Mouse (Mus musculus): ENCODE results near the gene Nlrp3. TPM values are rescaled to one million over a fixed set of nuclear protein-coding genes. Genes with fewer than 3 reads are reported as not detected.

Nlrp3 gene
- polyA plus RNA-seq (2014; fragmentation: Nextera tagmentation; extraction: Ambion mirVana) = 0.35 TPM in 1 of 2 replicates, not detected in the other

- WGBS = 51% methylated on average over 3 of the region's 3 CpGs
- Histone ChIP-seq H3K9ac (replicated peaks; ENCODE audit: low read length) (no peak within 1 kb of the TSS; the same call in 1 of the 2 replicates), H3K36me3 (ENCODE audit: control insufficient read depth, insufficient read depth, low read length) (no peaks in the 10 kb centered on the region), H3K27ac (replicated peaks; ENCODE audit: low read depth, low read length) (no peak within 1 kb of the TSS), H3K4me2 (ENCODE audit: low read length) (no peak within 1 kb of the TSS), H3K9me3 (ENCODE audit: control insufficient read depth, low read length) (no peaks in the 10 kb centered on the region), H3K4me1 (ENCODE audit: control insufficient read depth, insufficient read depth, low read length) (0 out of 2 replicates have a peak, but pooled peaks cover 4% of the 10 kb centered on the region), H3K27me3 (ENCODE audit: control insufficient read depth, insufficient read depth, low read length) (no peaks in the 10 kb centered on the region), H3K4me3 (replicated peaks; ENCODE audit: low read depth, low read length) (no peak within 1 kb of the TSS)
- no peak for DNase-seq
- ATAC-seq (ENCODE audit: low FRiP score, low TSS enrichment) = no peak
Measured at GRCm38 (mm10) chr11:59541324-59541723, at the start of gene Nlrp3. TSS of gene Nlrp3 (plus strand) at chr11:59541568.

GRCm38 (mm10) chr11:59496672-59497310, 44.6 kb upstream of the Nlrp3 start:
- no peak for DNase-seq
- no peaks in the 10 kb centered on the region for H3K4me1 ChIP-seq (ENCODE audit: control insufficient read depth, insufficient read depth, low read length)
- H3K27ac ChIP-seq (replicated peaks; ENCODE audit: low read depth, low read length) = no peak overlapping the region
- H3K36me3 ChIP-seq (ENCODE audit: control insufficient read depth, insufficient read depth, low read length) = peaks cover 95% of the 10 kb centered on the region
- no peak overlapping the region for H3K4me3 ChIP-seq (replicated peaks; ENCODE audit: low read depth, low read length)
- ATAC-seq (ENCODE audit: low FRiP score, low TSS enrichment) = no peak
- 86% methylated on average over 6 of the region's 6 CpGs for WGBS
- H3K9me3 ChIP-seq (ENCODE audit: control insufficient read depth, low read length) = no peaks in the 10 kb centered on the region
- no peak overlapping the region for H3K9ac ChIP-seq (replicated peaks; ENCODE audit: low read length)
- no peak overlapping the region for H3K4me2 ChIP-seq (ENCODE audit: low read length)
- H3K27me3 ChIP-seq (ENCODE audit: control insufficient read depth, insufficient read depth, low read length) = no peaks in the 10 kb centered on the region

GRCm38 (mm10) chr11:59497747-59498146, 43.6 kb upstream of the Nlrp3 start:
- ATAC-seq (ENCODE audit: low FRiP score, low TSS enrichment) = no peak

GRCm38 (mm10) chr11:59501978-59502700, 39.2 kb upstream of the Nlrp3 start:
- Histone ChIP-seq H3K36me3 (ENCODE audit: control insufficient read depth, insufficient read depth, low read length) (peaks cover 72% of the 10 kb centered on the region), H3K27me3 (ENCODE audit: control insufficient read depth, insufficient read depth, low read length) (no peaks in the 10 kb centered on the region), H3K27ac (replicated peaks; ENCODE audit: low read depth, low read length) (no peak overlapping the region), H3K4me2 (ENCODE audit: low read length) (no peak overlapping the region), H3K9me3 (ENCODE audit: control insufficient read depth, low read length) (no peaks in the 10 kb centered on the region), H3K4me3 (replicated peaks; ENCODE audit: low read depth, low read length) (no peak overlapping the region), H3K4me1 (ENCODE audit: control insufficient read depth, insufficient read depth, low read length) (peaks cover 4% of the 10 kb centered on the region), H3K9ac (replicated peaks; ENCODE audit: low read length) (no peak overlapping the region)
- 95% methylated on average over 5 of the region's 5 CpGs for WGBS
- ATAC-seq (ENCODE audit: low FRiP score, low TSS enrichment) = no peak
- DNase-seq = no peak

More at GRCm38 (mm10) chr11:59497747-59498146, 43.6 kb upstream of the Nlrp3 start:
- 96% methylated on average over 7 of the region's 7 CpGs for WGBS
- H3K27ac ChIP-seq (replicated peaks; ENCODE audit: low read depth, low read length) = no peak overlapping the region
- H3K4me2 ChIP-seq (ENCODE audit: low read length) = no peak overlapping the region
- no peak overlapping the region for H3K4me3 ChIP-seq (replicated peaks; ENCODE audit: low read depth, low read length)
- H3K9me3 ChIP-seq (ENCODE audit: control insufficient read depth, low read length) = no peaks in the 10 kb centered on the region
- H3K4me1 ChIP-seq (ENCODE audit: control insufficient read depth, insufficient read depth, low read length) = no peaks in the 10 kb centered on the region
- DNase-seq = no peak
- H3K9ac ChIP-seq (replicated peaks; ENCODE audit: low read length) = no peak overlapping the region
- peaks cover 95% of the 10 kb centered on the region for H3K36me3 ChIP-seq (ENCODE audit: control insufficient read depth, insufficient read depth, low read length)
- no peaks in the 10 kb centered on the region for H3K27me3 ChIP-seq (ENCODE audit: control insufficient read depth, insufficient read depth, low read length)

- no peaks in the 10 kb centered on the region for H3K27me3 ChIP-seq (ENCODE audit: control insufficient read depth, insufficient read depth, low read length)
- DNase-seq (peak; percentile 81), ATAC-seq (ENCODE audit: low FRiP score, low TSS enrichment) (peak; percentile 52)
- under 1% methylated on average over 21 of the region's 21 CpGs for WGBS
- peak overlapping the region; percentile 95 for H3K4me2 ChIP-seq (ENCODE audit: low read length)
- peaks cover 12% of the 10 kb centered on the region for H3K4me1 ChIP-seq (ENCODE audit: control insufficient read depth, insufficient read depth, low read length)
- H3K9me3 ChIP-seq (ENCODE audit: control insufficient read depth, low read length) = no peaks in the 10 kb centered on the region
- H3K27ac ChIP-seq (replicated peaks; ENCODE audit: low read depth, low read length) = peak overlapping the region; percentile 91
- peaks cover 39% of the 10 kb centered on the region for H3K36me3 ChIP-seq (ENCODE audit: control insufficient read depth, insufficient read depth, low read length)
- H3K9ac ChIP-seq (replicated peaks; ENCODE audit: low read length) = peak overlapping the region; percentile 94
- peak overlapping the region; percentile 85 for H3K4me3 ChIP-seq (replicated peaks; ENCODE audit: low read depth, low read length)
Measured at GRCm38 (mm10) chr11:59505351-59505838, 36.0 kb upstream of the Nlrp3 start.

GRCm38 (mm10) chr11:59505839-59506712, 35.3 kb upstream of the Nlrp3 start:
- DNase-seq (peak; percentile 91), ATAC-seq (ENCODE audit: low FRiP score, low TSS enrichment) (peak; percentile 89)
- WGBS = under 1% methylated on average over 66 of the region's 71 CpGs
- Histone ChIP-seq H3K36me3 (ENCODE audit: control insufficient read depth, insufficient read depth, low read length) (peaks cover 36% of the 10 kb centered on the region), H3K27ac (replicated peaks; ENCODE audit: low read depth, low read length) (peak overlapping the region; percentile 91), H3K9me3 (ENCODE audit: control insufficient read depth, low read length) (no peaks in the 10 kb centered on the region), H3K27me3 (ENCODE audit: control insufficient read depth, insufficient read depth, low read length) (no peaks in the 10 kb centered on the region), H3K4me2 (ENCODE audit: low read length) (peak overlapping the region; percentile 95), H3K9ac (replicated peaks; ENCODE audit: low read length) (peak overlapping the region; percentile 94), H3K4me3 (replicated peaks; ENCODE audit: low read depth, low read length) (peak overlapping the region; percentile 85), H3K4me1 (ENCODE audit: control insufficient read depth, insufficient read depth, low read length) (peaks cover 12% of the 10 kb centered on the region)

- peaks cover 12% of the 10 kb centered on the region for H3K4me1 ChIP-seq (ENCODE audit: control insufficient read depth, insufficient read depth, low read length)
- ATAC-seq (ENCODE audit: low FRiP score, low TSS enrichment) (0 out of 2 replicates have a peak, but pooled peaks have one; percentile 13), DNase-seq (no peak)
- H3K4me2 ChIP-seq (ENCODE audit: low read length) = peak overlapping the region; percentile 95
- peak overlapping the region; percentile 91 for H3K27ac ChIP-seq (replicated peaks; ENCODE audit: low read depth, low read length)
- WGBS = under 1% methylated on average over 14 of the region's 14 CpGs
- H3K4me3 ChIP-seq (replicated peaks; ENCODE audit: low read depth, low read length) = peak overlapping the region; percentile 85
- peaks cover 36% of the 10 kb centered on the region for H3K36me3 ChIP-seq (ENCODE audit: control insufficient read depth, insufficient read depth, low read length)
- peak overlapping the region; percentile 94 for H3K9ac ChIP-seq (replicated peaks; ENCODE audit: low read length)
- H3K9me3 ChIP-seq (ENCODE audit: control insufficient read depth, low read length) = no peaks in the 10 kb centered on the region
- H3K27me3 ChIP-seq (ENCODE audit: control insufficient read depth, insufficient read depth, low read length) = no peaks in the 10 kb centered on the region
Measured at GRCm38 (mm10) chr11:59506713-59507074, 34.7 kb upstream of the Nlrp3 start.

- no peak for ATAC-seq (ENCODE audit: low FRiP score, low TSS enrichment)
- Histone ChIP-seq H3K4me2 (ENCODE audit: low read length) (no peak overlapping the region), H3K27me3 (ENCODE audit: control insufficient read depth, insufficient read depth, low read length) (no peaks in the 10 kb centered on the region), H3K4me1 (ENCODE audit: control insufficient read depth, insufficient read depth, low read length) (peaks cover 8% of the 10 kb centered on the region; the same call in 1 of the 2 replicates), H3K27ac (replicated peaks; ENCODE audit: low read depth, low read length) (no peak overlapping the region), H3K9me3 (ENCODE audit: control insufficient read depth, low read length) (no peaks in the 10 kb centered on the region), H3K9ac (replicated peaks; ENCODE audit: low read length) (no peak overlapping the region), H3K4me3 (replicated peaks; ENCODE audit: low read depth, low read length) (no peak overlapping the region), H3K36me3 (ENCODE audit: control insufficient read depth, insufficient read depth, low read length) (0 out of 2 replicates have a peak, but pooled peaks cover 11% of the 10 kb centered on the region)
- 92% methylated on average over 1 of the region's 1 CpGs for WGBS
- no peak for DNase-seq
Measured at GRCm38 (mm10) chr11:59511558-59511957, 29.8 kb upstream of the Nlrp3 start.

Data from midbrain, embryonic 14.5 days (tissue).